In the genomic region with DNA sequence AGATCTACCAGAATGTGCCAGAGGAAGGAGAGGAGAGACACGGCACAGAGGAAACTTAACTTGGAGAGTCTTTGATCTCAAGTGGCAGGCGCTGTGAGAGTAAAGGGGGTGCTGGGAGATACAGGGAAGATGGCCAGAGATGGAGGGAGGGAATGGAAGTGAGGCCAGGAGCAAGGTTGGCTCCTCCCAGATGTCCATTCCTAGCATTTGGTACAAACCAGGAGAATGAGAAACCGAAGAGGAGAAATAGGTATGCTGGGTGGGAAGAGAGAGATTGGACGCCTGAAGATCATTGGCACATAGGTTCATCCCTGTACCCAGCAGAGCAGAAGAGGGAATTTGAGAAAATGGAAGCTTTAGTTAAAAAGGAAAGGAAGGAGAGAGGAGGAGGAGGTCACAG, we compare ENCODE assay signal across 21 mouse cellular contexts.
DNase-seq lines count a peak whose midpoint lies in the region; ATAC-seq lines count a peak whose summit lies in the region.
"Had no signal": no experiment of that assay in that cellular context is flagged by ENCODE, and none has a peak within 500 bp of the region (broad histone marks: within the 10 kb centered on the region; RNA-seq: fewer than 3 reads in every experiment).

No protein-coding gene starts in this region.

- no peaks in the 10 kb centered on the region for H3K9me3 ChIP-seq in forebrain, embryonic 13.5 days (replicated peaks)
- H3K9me3 ChIP-seq in forebrain, embryonic 10.5 days, result no peaks in the 10 kb centered on the region
- H3K9me3 ChIP-seq in forebrain, embryonic 15.5 days, result no peaks in the 10 kb centered on the region
- H3K9me3 ChIP-seq: embryonic facial prominence, embryonic 15.5 days; limb, embryonic 10.5 days; liver, embryonic 12.5 days had no signal

- no peaks in the 10 kb centered on the region for H3K4me1 ChIP-seq in forebrain, embryonic 13.5 days
- no peaks in the 10 kb centered on the region for H3K4me1 ChIP-seq in forebrain, embryonic 10.5 days
- peaks cover 6% of the 10 kb centered on the region for H3K4me1 ChIP-seq in forebrain, embryonic 15.5 days
- H3K4me1 ChIP-seq: embryonic facial prominence, embryonic 15.5 days; limb, embryonic 10.5 days; liver, embryonic 12.5 days had no signal

- intact Hi-C loops in left cerebral cortex, postnatal 4 days (cut with DNase I), result loop anchor here (10.0 kb wide), 1 partner anchor 77 kb away; no protein-coding TSS in a partner anchor

- H3K27ac ChIP-seq in forebrain, embryonic 13.5 days, result peak overlapping the region; percentile 72
- H3K27ac ChIP-seq in forebrain, embryonic 10.5 days, result no peak overlapping the region
- H3K27ac ChIP-seq in forebrain, embryonic 15.5 days (replicated peaks), result peak overlapping the region; percentile 93
- H3K27ac ChIP-seq: embryonic facial prominence, embryonic 15.5 days; limb, embryonic 10.5 days; liver, embryonic 12.5 days had no signal

- H3K9ac ChIP-seq in forebrain, embryonic 13.5 days, result no peak overlapping the region
- no peak overlapping the region for H3K9ac ChIP-seq in forebrain, embryonic 15.5 days (replicated peaks)
- H3K9ac ChIP-seq: embryonic facial prominence, embryonic 15.5 days; liver, embryonic 12.5 days; lung, embryonic 14.5 days had no signal

- WGBS in forebrain, embryonic 13.5 days, result 83% methylated on average over 4 of the region's 4 CpGs
- WGBS in forebrain, embryonic 10.5 days, result 88% methylated on average over 4 of the region's 4 CpGs
- WGBS in forebrain, embryonic 15.5 days, result 70% methylated on average over 4 of the region's 4 CpGs

- H3K36me3 ChIP-seq in forebrain, embryonic 13.5 days (ENCODE audit: poor library complexity, severe bottlenecking), result no peaks in the 10 kb centered on the region
- H3K36me3 ChIP-seq in forebrain, embryonic 10.5 days (replicated peaks), result no peaks in the 10 kb centered on the region
- no peaks in the 10 kb centered on the region for H3K36me3 ChIP-seq in forebrain, embryonic 15.5 days
- H3K36me3 ChIP-seq: embryonic facial prominence, embryonic 15.5 days; limb, embryonic 10.5 days; liver, embryonic 12.5 days had no signal

- ATAC-seq in forebrain, embryonic 13.5 days, result peak; percentile 7; the same call in 1 of the 2 replicates
- peak; percentile 21 for ATAC-seq in forebrain, embryonic 15.5 days (replicated peaks)
- ATAC-seq in granulocyte monocyte progenitor cell, adult 5-6 weeks (replicated peaks; ENCODE audit: poor library complexity, severe bottlenecking), result no peak
- ATAC-seq: activated CD4-positive, CD25-positive, alpha-beta regulatory T cell, adult 4 months; liver, embryonic 12.5 days; Patski had no signal

- H3K27me3 ChIP-seq in forebrain, embryonic 13.5 days, result no peaks in the 10 kb centered on the region
- no peaks in the 10 kb centered on the region for H3K27me3 ChIP-seq in forebrain, embryonic 10.5 days (ENCODE audit: poor library complexity, severe bottlenecking)
- H3K27me3 ChIP-seq in forebrain, embryonic 15.5 days, result no peaks in the 10 kb centered on the region
- H3K27me3 ChIP-seq: embryonic facial prominence, embryonic 15.5 days; liver, embryonic 12.5 days; Patski had no signal

- DNase-seq in forebrain, embryonic 10.5 days (ENCODE audit: extremely low spot score, low spot score), result no peak
- DNase-seq in left cerebral cortex, postnatal 4 days, result peak; percentile 36
- DNase-seq in left cerebral cortex, adult 11 months (ENCODE audit: low spot score), result no peak
- peak; percentile 22 for DNase-seq in testis, postnatal 10 days (ENCODE audit: low spot score)
- DNase-seq: adrenal gland, postnatal 36 days; embryo, embryonic 11 days; gastrocnemius, postnatal 10 days; kidney, adult 9 months; kidney, postnatal 4 days; lung, embryonic 14.5 days; lung, postnatal 4 days; thymus, adult 2 months had no signal

- no peak overlapping the region for H3K4me2 ChIP-seq in forebrain, embryonic 13.5 days
- no peak overlapping the region for H3K4me2 ChIP-seq in forebrain, embryonic 15.5 days (replicated peaks)
- H3K4me2 ChIP-seq: embryonic facial prominence, embryonic 15.5 days; liver, embryonic 12.5 days; lung, embryonic 14.5 days; midbrain, embryonic 11.5 days had no signal

- no peak overlapping the region for H3K4me3 ChIP-seq in forebrain, embryonic 13.5 days
- H3K4me3 ChIP-seq in forebrain, embryonic 10.5 days, result no peak overlapping the region
- H3K4me3 ChIP-seq in forebrain, embryonic 15.5 days, result no peak overlapping the region
- H3K4me3 ChIP-seq: embryonic facial prominence, embryonic 15.5 days; limb, embryonic 10.5 days; liver, embryonic 12.5 days had no signal

Comparison
In these comparisons a context has a peak if more than half of its experiments do, and no peak if none do; other contexts are left out.
1. DNase-seq: peak in left cerebral cortex, postnatal 4 days (single experiment) and testis, postnatal 10 days (single experiment); none in forebrain, embryonic 10.5 days (single experiment) and left cerebral cortex, adult 11 months (single experiment).